Mouse (Mus musculus) liver, embryonic 14 days (tissue): ENCODE measurements around the gene Rhox3g. TPM values are rescaled to one million over a fixed set of nuclear protein-coding genes. Genes with fewer than 3 reads are reported as not detected.

Experiments used
- polyA plus RNA-seq: library from polyadenylated mRNA; depleted of rRNA; stranded (reverse); fragments of >200 nt; gene quantifications from 2 replicates; pipeline ENCODE4 v1.2.3, GENCODE M21; 2012; rRNA removed

Rhox3g gene
- not detected in 2 replicates for polyA plus RNA-seq

GRCm38 (mm10) chrX:37628512-37628911, at the start of gene Rhox3g:
TSS of gene Rhox3g (minus strand) at chrX:37628612.

GRCm38 (mm10) chrX:37673177-37673576, 44.8 kb upstream of the Rhox3g start, which contains the start of gene Rhox2h:
TSS of gene Rhox2h (minus strand) at chrX:37673277.

GRCm38 (mm10) chrX:37668664-37669063, 40.3 kb upstream of the Rhox3g start, which contains the start of gene Rhox3h:
TSS of gene Rhox3h (minus strand) at chrX:37668764.

GRCm38 (mm10) chrX:37651227-37651626, 22.8 kb upstream of the Rhox3g start, which contains the start of gene Rhox4g:
TSS of gene Rhox4g (minus strand) at chrX:37651327.

GRCm38 (mm10) chrX:37643370-37643769, 15.0 kb upstream of the Rhox3g start, which contains the start of gene Rhox2g:
TSS of gene Rhox2g (minus strand) at chrX:37643470.

GRCm38 (mm10) chrX:37607604-37608003, 20.8 kb downstream of the Rhox3g start, which contains the start of gene Rhox4f:
TSS of gene Rhox4f (minus strand) at chrX:37607704.

GRCm38 (mm10) chrX:37580692-37581091, 47.7 kb downstream of the Rhox3g start, which contains the start of gene Rhox3f:
TSS of gene Rhox3f (plus strand) at chrX:37580992.

Other genes with a start within 250 kb of the Rhox3g start
- gene Rhox3a2, start 248.6 kb downstream of the Rhox3g start, polyA plus RNA-seq, result not detected in 2 replicates
- gene Rhox4a2, start 237.8 kb downstream of the Rhox3g start, polyA plus RNA-seq, result not detected in 2 replicates
- not detected in 2 replicates for gene Rhox2b, start 216.5 kb downstream of the Rhox3g start, polyA plus RNA-seq
- 0.02 TPM in 1 of 2 replicates, not detected in the other for gene Rhox4b, start 196.1 kb downstream of the Rhox3g start, polyA plus RNA-seq
- gene Rhox2c, start 174.9 kb downstream of the Rhox3g start, polyA plus RNA-seq, result not detected in 2 replicates
- not detected in 2 replicates for gene Rhox3c, start 170.0 kb downstream of the Rhox3g start, polyA plus RNA-seq
- not detected in 2 replicates for gene Rhox4c, start 148.3 kb downstream of the Rhox3g start, polyA plus RNA-seq
- gene Rhox2d, start 135.2 kb downstream of the Rhox3g start, polyA plus RNA-seq, result not detected in 2 replicates
- gene Rhox4d, start 114.3 kb downstream of the Rhox3g start, polyA plus RNA-seq, result not detected in 2 replicates
- not detected in 2 replicates for gene Rhox2e, start 98.2 kb downstream of the Rhox3g start, polyA plus RNA-seq
- gene Rhox3e, start 86.6 kb downstream of the Rhox3g start, polyA plus RNA-seq, result not detected in 2 replicates
- not detected in 2 replicates for gene Rhox4e, start 71.2 kb downstream of the Rhox3g start, polyA plus RNA-seq
- not detected in 2 replicates for gene Rhox2f, start 57.2 kb downstream of the Rhox3g start, polyA plus RNA-seq
- not detected in 2 replicates for gene Rhox3f, start 47.6 kb downstream of the Rhox3g start, polyA plus RNA-seq
- not detected in 2 replicates for gene Rhox4f, start 20.9 kb downstream of the Rhox3g start, polyA plus RNA-seq
- gene Rhox2g, start 14.9 kb upstream of the Rhox3g start, polyA plus RNA-seq, result not detected in 2 replicates
- gene Rhox4g, start 22.7 kb upstream of the Rhox3g start, polyA plus RNA-seq, result not detected in 2 replicates
- not detected in 2 replicates for gene Rhox3h, start 40.2 kb upstream of the Rhox3g start, polyA plus RNA-seq
- gene Rhox2h, start 44.7 kb upstream of the Rhox3g start, polyA plus RNA-seq, result not detected in 2 replicates
- gene Rhox5, start 176.2 kb upstream of the Rhox3g start, polyA plus RNA-seq, result 1.4 TPM in 2 replicates
- 0.09 and 0.25 TPM in 2 replicates for gene Rhox6, start 198.3 kb upstream of the Rhox3g start, polyA plus RNA-seq
- not detected in 2 replicates for gene Rhox7a, start 203.1 kb upstream of the Rhox3g start, polyA plus RNA-seq